Mouse (Mus musculus): ENCODE measurements at regions not wholly inside any gene's neighbourhood (a gene's known extent, or its start where the extent isn't known, plus 50 kb on each side); places are given as distances from the start of the nearest gene placed in this dataset.

- no peak for DNase-seq (ENCODE audit: low spot score in 2 of 2)
Observed at GRCm38 (mm10) chr3:138668394-138669092, 73.5 kb upstream of the Tspan5 start.

GRCm38 (mm10) chr3:138675881-138676280 lies 66.1 kb upstream of the Tspan5 start:
- DNase-seq (ENCODE audit: low spot score in 2 of 2) = no peak

GRCm38 (mm10) chr3:138678351-138678750 lies 63.6 kb upstream of the Tspan5 start:
- DNase-seq (ENCODE audit: low spot score in 2 of 2) = no peak

- DNase-seq (ENCODE audit: low spot score in 2 of 2) = no peak
Observed at GRCm38 (mm10) chr3:138686636-138687230, 55.3 kb upstream of the Tspan5 start.

GRCm38 (mm10) chr3:138688606-138689005 lies 53.4 kb upstream of the Tspan5 start:
- no peak for DNase-seq (ENCODE audit: low spot score in 2 of 2)
